Mouse (Mus musculus): ENCODE results near the gene Shank3. TPM values are rescaled to one million over a fixed set of nuclear protein-coding genes. Genes with fewer than 3 reads are reported as not detected.
A peak's percentile ranks its signal among the peaks of the same experiment; 100 is the strongest.

The Shank3 gene
- 10 to 100 TPM; 36.3 to 53.5 (median 43.5) TPM for total RNA-seq (2022)

GRCm38 (mm10) chr15:89498961-89499688, at the start of gene Shank3:
Gene Shank3, plus strand, starts transcription at chr15:89499623.
- DNase-seq (ENCODE audit: low spot score) = no peak

GRCm38 (mm10) chr15:89452906-89453864, 46.2 kb upstream of the Shank3 start:
- DNase-seq (ENCODE audit: low spot score) = peak; percentile 36

- DNase-seq (ENCODE audit: low spot score) = no peak
Measured at GRCm38 (mm10) chr15:89453865-89454478, 45.5 kb upstream of the Shank3 start, which contains the start of gene Mapk8ip2. Gene Mapk8ip2, plus strand, starts transcription at chr15:89453913.

GRCm38 (mm10) chr15:89454857-89455256, 44.6 kb upstream of the Shank3 start:
- DNase-seq (ENCODE audit: low spot score) = no peak

GRCm38 (mm10) chr15:89455642-89456041, 43.8 kb upstream of the Shank3 start:
- DNase-seq (ENCODE audit: low spot score) = no peak

GRCm38 (mm10) chr15:89458942-89459341, 40.5 kb upstream of the Shank3 start:
- no peak for DNase-seq (ENCODE audit: low spot score)

GRCm38 (mm10) chr15:89459821-89460220, 39.6 kb upstream of the Shank3 start:
- no peak for DNase-seq (ENCODE audit: low spot score)

- DNase-seq (ENCODE audit: low spot score) = no peak
Measured at GRCm38 (mm10) chr15:89460298-89460697, 39.1 kb upstream of the Shank3 start.

GRCm38 (mm10) chr15:89461321-89461720, 38.1 kb upstream of the Shank3 start:
- no peak for DNase-seq (ENCODE audit: low spot score)

- no peak for DNase-seq (ENCODE audit: low spot score)
Measured at GRCm38 (mm10) chr15:89462176-89462575, 37.2 kb upstream of the Shank3 start.

GRCm38 (mm10) chr15:89463334-89464235, 35.8 kb upstream of the Shank3 start:
- DNase-seq (ENCODE audit: low spot score) = no peak

- DNase-seq (ENCODE audit: low spot score) = no peak
Measured at GRCm38 (mm10) chr15:89465052-89465451, 34.4 kb upstream of the Shank3 start.

GRCm38 (mm10) chr15:89468577-89468976, 30.8 kb upstream of the Shank3 start:
- no peak for DNase-seq (ENCODE audit: low spot score)

- DNase-seq (ENCODE audit: low spot score) = no peak
Measured at GRCm38 (mm10) chr15:89471476-89471875, 27.9 kb upstream of the Shank3 start.

GRCm38 (mm10) chr15:89473370-89473769, 26.1 kb upstream of the Shank3 start:
- DNase-seq (ENCODE audit: low spot score) = no peak

GRCm38 (mm10) chr15:89473921-89474320, 25.5 kb upstream of the Shank3 start:
- no peak for DNase-seq (ENCODE audit: low spot score)

- DNase-seq (ENCODE audit: low spot score) = no peak
Measured at GRCm38 (mm10) chr15:89474596-89475292, 24.7 kb upstream of the Shank3 start.

GRCm38 (mm10) chr15:89475293-89475600, 24.2 kb upstream of the Shank3 start:
- DNase-seq (ENCODE audit: low spot score) = no peak

GRCm38 (mm10) chr15:89475611-89476474, 23.6 kb upstream of the Shank3 start:
- DNase-seq (ENCODE audit: low spot score) = peak; percentile 96

GRCm38 (mm10) chr15:89476475-89476815, 23.0 kb upstream of the Shank3 start:
- DNase-seq (ENCODE audit: low spot score) = no peak
